Mouse (Mus musculus) embryonic facial prominence, embryonic 15.5 days (tissue): ENCODE data around the gene Gad2. TPM values are rescaled to one million over a fixed set of nuclear protein-coding genes. Genes with fewer than 3 reads are reported as not detected.

Experiments used
- ATAC-seq: fragments of 200-750 bp; cut with Nextera tagmentation; 2 replicates; pipeline ENCODE4 v1.8.0; 2017; ENCODE audit warnings: low read depth, moderate TSS enrichment; ENCODE audit not compliant: insufficient number of reproducible peaks, low FRiP score, low TSS enrichment
- H3K27ac ChIP-seq: fragments of 300-500 bp; sonication (generic); replicated peaks from 2 replicates; pipeline ENCODE4 v1.5.1; 2015; ENCODE audit warnings: mild to moderate bottlenecking, inconsistent platforms
- H3K27me3 ChIP-seq: fragments of 300-500 bp; sonication (generic); 2 replicates; pipeline ENCODE4 v1.6.1; 2015; ENCODE audit warnings: inconsistent platforms
- H3K36me3 ChIP-seq: fragments of 300-500 bp; sonication (generic); 2 replicates; pipeline ENCODE4 v1.6.1; 2015; ENCODE audit warnings: mild to moderate bottlenecking, inconsistent platforms
- H3K4me1 ChIP-seq: fragments of 300-500 bp; sonication (generic); 2 replicates; pipeline ENCODE4 v1.6.1; 2015; ENCODE audit warnings: inconsistent platforms
- H3K4me2 ChIP-seq: fragments of 300-500 bp; sonication (generic); replicated peaks from 2 replicates; pipeline ENCODE4 v1.6.1; 2015; ENCODE audit warnings: mild to moderate bottlenecking, inconsistent platforms
- H3K4me3 ChIP-seq: fragments of 300-500 bp; sonication (generic); replicated peaks from 2 replicates; pipeline ENCODE4 v1.5.1; 2015; ENCODE audit warnings: mild to moderate bottlenecking, inconsistent platforms
- H3K9ac ChIP-seq: fragments of 300-500 bp; sonication (generic); 2 replicates; pipeline ENCODE4 v1.6.1; 2015; ENCODE audit warnings: inconsistent platforms
- H3K9me3 ChIP-seq: fragments of 300-500 bp; sonication (generic); replicated peaks from 2 replicates; pipeline ENCODE4 v1.6.1; 2016; ENCODE audit warnings: inconsistent platforms
- WGBS: fragments of 180-500 bp; shearing (Covaris S2); methylation state at CpG from one replicate; pipeline ENCODE4 v1.1.7; 2015; 5-methylcytosine and 5-hydroxymethylcytosine counted together
- polyA plus RNA-seq: library from polyadenylated mRNA; unstranded; fragments of >200 nt; fragmentation: Nextera tagmentation; extraction: Ambion mirVana; gene quantifications from 2 replicates; pipeline ENCODE4 v1.2.1, GENCODE M21; 2015

Gad2 gene
- polyA plus RNA-seq, 1 experiment from 2014 or later, result 0.53 TPM

DNA sequence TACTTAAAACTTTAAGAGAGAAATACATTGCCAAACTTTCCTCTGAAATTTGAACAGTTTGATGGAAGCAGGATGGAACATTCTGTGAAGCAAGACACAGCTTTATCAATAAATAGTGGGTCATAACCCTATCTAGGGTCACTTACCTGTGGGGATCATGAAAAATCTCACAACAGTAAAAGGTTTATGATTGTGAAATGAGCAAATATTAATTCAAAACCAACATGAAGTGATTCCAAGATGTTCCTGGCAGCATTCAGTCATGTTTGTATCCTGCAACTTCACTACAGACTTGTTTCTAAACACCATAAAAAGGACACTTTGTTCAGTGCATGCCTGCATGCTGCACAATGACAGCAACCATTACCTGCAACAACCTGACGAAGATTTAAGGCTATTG is 41.7 kb downstream of the Gad2 start:
- H3K4me2 ChIP-seq, result no peak overlapping the region
- no peak overlapping the region for H3K9ac ChIP-seq
- no peak for ATAC-seq
- no peak overlapping the region for H3K4me3 ChIP-seq
- H3K4me1 ChIP-seq, result no peaks in the 10 kb centered on the region
- WGBS, result 66% methylated on average over 1 of the region's 1 CpGs
- H3K36me3 ChIP-seq, result no peaks in the 10 kb centered on the region
- no peaks in the 10 kb centered on the region for H3K27me3 ChIP-seq
- H3K27ac ChIP-seq, result no peak overlapping the region
- H3K9me3 ChIP-seq, result no peaks in the 10 kb centered on the region

DNA sequence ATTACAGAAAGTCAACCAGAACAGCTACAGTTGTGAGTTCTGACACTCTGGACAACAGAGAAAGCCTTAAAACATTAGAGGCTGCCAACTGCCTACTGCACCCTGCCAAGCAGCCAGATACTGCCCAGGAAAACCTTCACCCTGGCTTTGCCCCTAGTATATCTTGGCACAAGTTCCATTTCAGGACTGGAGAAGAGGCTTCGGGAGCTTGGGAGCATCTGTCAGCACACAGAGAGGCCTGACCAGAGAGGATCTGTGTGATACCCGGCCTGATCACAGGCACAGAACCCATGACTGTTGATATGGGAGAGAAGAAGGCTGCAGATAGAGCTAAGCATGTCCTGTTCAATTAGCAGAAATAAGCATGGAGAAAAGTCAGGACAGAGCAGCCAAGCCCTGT is 48.4 kb downstream of the Gad2 start:
- H3K27ac ChIP-seq, result no peak overlapping the region
- no peaks in the 10 kb centered on the region for H3K9me3 ChIP-seq
- no peak overlapping the region for H3K4me3 ChIP-seq
- H3K27me3 ChIP-seq, result no peaks in the 10 kb centered on the region
- ATAC-seq, result no peak
- no peaks in the 10 kb centered on the region for H3K36me3 ChIP-seq
- no peak overlapping the region for H3K9ac ChIP-seq
- no peaks in the 10 kb centered on the region for H3K4me1 ChIP-seq
- no peak overlapping the region for H3K4me2 ChIP-seq
- 78% methylated on average over 2 of the region's 2 CpGs for WGBS

DNA sequence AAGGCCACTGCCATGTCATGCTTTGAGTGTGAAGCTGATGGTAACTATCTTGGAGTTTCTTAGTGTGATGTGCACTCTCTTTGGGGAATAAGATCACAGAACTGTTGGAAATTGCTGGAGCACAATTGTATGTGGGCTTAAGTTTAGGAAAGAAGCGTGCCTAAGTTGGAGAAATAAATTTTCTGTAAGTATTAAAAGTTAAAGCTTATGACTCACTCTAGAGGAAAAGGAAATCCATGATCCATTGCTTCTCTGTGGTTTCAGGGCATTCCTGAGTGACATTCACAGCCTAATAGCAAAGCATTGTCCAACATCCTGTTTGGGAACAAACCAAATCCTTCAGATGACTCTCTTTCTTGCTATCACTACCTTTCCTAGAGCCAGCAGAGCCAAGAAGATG is 49.3 kb downstream of the Gad2 start:
- Histone ChIP-seq H3K4me3 (no peak overlapping the region), H3K9me3 (no peaks in the 10 kb centered on the region), H3K4me2 (no peak overlapping the region), H3K27me3 (no peaks in the 10 kb centered on the region), H3K27ac (no peak overlapping the region), H3K4me1 (no peaks in the 10 kb centered on the region), H3K9ac (no peak overlapping the region), H3K36me3 (no peaks in the 10 kb centered on the region)
- ATAC-seq, result no peak
- 55% methylated on average over 1 of the region's 1 CpGs for WGBS

DNA sequence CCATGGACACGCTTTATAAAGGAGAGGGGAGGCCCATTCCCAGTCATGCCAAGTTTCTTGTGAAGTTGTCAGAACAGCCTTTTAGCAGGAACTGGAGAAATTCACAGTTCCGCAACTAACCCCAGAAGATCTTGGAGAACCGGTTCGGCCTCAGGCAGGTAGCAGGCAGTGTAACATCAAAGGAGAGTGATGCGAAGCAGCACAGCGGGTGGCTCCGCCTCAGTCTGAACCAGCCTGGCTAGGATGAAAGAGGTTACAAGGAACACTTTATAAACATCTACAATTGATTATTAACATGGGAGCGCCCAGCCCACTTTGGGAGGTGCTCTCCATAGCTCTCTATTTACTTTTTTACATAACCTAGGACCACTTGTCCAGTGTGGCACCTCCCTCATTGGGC is 55.1 kb downstream of the Gad2 start:
- Histone ChIP-seq H3K27ac (no peak overlapping the region), H3K9ac (no peak overlapping the region), H3K4me1 (no peaks in the 10 kb centered on the region), H3K9me3 (no peaks in the 10 kb centered on the region), H3K36me3 (no peaks in the 10 kb centered on the region), H3K4me3 (no peak overlapping the region), H3K4me2 (no peak overlapping the region), H3K27me3 (no peaks in the 10 kb centered on the region)
- ATAC-seq, result no peak
- 24% methylated on average over 8 of the region's 8 CpGs for WGBS

DNA sequence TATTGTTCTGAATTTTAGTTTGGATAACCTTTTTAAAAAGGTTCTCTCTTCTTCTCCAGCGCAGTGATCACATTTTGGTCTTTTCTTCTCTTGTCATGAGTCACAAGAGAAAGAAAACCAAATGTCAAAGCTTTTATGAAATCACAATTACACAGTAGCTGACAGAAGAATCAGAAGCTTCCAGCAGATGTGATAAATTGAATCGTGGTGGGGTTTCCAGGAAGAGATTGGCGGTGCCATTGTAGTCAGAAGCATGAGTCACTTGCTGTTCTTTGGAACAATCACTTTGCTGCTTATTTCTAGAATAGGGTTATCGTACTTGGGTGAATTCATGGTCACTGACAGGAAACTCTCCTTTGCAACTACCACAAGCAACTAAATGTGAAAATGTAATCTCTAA is 57.9 kb downstream of the Gad2 start:
- no peak overlapping the region for H3K9ac ChIP-seq
- WGBS, result 74% methylated on average over 4 of the region's 4 CpGs
- H3K27ac ChIP-seq, result no peak overlapping the region
- no peak for ATAC-seq
- H3K4me1 ChIP-seq, result no peaks in the 10 kb centered on the region
- H3K27me3 ChIP-seq, result no peaks in the 10 kb centered on the region
- H3K36me3 ChIP-seq, result no peaks in the 10 kb centered on the region
- no peak overlapping the region for H3K4me3 ChIP-seq
- no peak overlapping the region for H3K4me2 ChIP-seq
- H3K9me3 ChIP-seq, result no peaks in the 10 kb centered on the region

DNA sequence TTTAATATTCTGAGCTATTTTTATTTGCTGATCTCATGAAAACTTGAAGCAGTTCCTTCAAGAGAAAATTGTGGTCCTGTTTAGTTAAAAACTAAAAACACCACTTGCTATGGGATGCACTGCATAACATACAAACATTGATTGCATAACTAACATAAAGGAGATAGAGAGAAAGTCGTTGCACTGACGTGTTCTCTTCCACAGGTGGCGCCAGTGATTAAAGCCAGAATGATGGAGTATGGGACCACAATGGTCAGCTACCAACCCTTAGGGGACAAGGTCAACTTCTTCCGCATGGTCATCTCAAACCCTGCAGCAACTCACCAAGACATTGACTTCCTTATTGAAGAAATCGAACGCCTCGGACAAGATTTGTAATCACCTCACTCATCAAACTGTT is 68.0 kb downstream of the Gad2 start:
- H3K27ac ChIP-seq, result no peak overlapping the region
- H3K4me1 ChIP-seq, result no peaks in the 10 kb centered on the region
- no peak overlapping the region for H3K9ac ChIP-seq
- H3K4me2 ChIP-seq, result no peak overlapping the region
- H3K27me3 ChIP-seq, result no peaks in the 10 kb centered on the region
- no peaks in the 10 kb centered on the region for H3K9me3 ChIP-seq
- no peak overlapping the region for H3K4me3 ChIP-seq
- H3K36me3 ChIP-seq, result no peaks in the 10 kb centered on the region
- no peak for ATAC-seq
- WGBS, result 80% methylated on average over 7 of the region's 7 CpGs

DNA sequence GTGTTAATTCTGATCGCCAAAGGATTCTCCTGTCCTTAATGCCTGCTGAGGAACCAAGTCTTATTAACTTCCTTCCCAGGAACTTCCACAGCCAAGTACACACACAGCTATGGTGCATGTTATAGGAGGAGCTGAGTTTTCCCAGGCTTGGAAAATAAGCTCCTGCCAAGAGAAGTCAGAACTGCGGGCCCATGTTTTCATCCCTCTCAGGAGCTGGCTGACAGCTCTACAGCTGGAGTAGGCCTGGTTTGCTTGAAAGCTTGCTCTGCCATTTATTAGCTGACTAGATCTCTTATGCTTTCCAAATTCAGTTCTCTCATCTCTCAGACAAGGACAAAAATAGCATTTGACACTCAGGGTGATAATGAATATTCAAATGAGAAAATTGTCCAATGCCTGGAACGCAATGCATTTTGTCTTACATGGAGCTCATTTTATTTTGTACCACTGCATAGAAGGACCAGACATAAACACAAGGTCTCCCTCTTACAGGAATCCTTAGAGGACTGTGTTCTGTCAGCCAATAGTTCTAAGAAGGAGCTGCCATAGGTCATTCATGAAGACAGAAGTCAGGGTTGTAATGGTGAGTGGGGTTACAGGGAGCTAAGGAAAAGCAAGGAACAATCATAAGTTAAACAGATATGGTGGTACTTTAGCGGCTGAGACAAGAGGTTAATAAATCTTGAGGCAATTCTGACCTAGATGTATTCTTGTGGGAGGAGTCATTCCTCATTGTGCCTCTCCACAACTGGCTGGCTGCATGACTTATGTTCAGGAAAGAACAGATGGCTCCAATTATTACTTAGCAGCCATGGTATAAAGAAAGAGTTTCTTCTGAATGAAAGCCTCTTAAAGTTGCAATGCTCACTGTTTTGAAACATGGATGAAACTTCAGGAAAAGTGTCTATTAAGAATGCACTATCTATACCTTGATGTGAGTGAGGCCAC is 83.0 kb downstream of the Gad2 start:
- H3K27ac ChIP-seq, result peak overlapping the region; percentile 60; the same call in 1 of the 2 replicates
- 49% methylated on average over 4 of the region's 4 CpGs for WGBS

DNA sequence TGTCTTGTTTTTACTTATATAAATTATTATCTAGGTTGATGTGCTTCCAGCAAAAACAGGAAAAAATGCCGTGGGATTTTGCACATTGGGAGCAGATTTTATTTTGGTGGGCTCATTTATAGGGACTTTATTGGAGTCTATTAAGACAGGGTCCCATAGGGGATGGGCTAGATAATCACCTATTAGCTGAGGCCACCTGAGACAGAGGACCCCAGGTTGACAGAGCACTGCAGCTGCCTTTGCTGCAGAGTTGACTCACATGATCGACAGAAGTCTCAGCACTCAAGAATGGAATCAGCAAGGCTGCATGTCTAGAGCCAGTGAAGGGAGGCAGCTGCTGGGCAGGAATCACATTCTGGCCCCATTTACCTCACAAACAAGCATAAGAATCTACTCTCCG is 84.2 kb downstream of the Gad2 start:
- H3K9me3 ChIP-seq, result no peaks in the 10 kb centered on the region
- H3K9ac ChIP-seq, result no peak overlapping the region
- no peak overlapping the region for H3K4me2 ChIP-seq
- no peak overlapping the region for H3K4me3 ChIP-seq
- H3K4me1 ChIP-seq, result peaks cover 11% of the 10 kb centered on the region; the same call in 1 of the 2 replicates
- no peaks in the 10 kb centered on the region for H3K36me3 ChIP-seq
- 55% methylated on average over 3 of the region's 3 CpGs for WGBS
- H3K27ac ChIP-seq, result no peak overlapping the region
- no peaks in the 10 kb centered on the region for H3K27me3 ChIP-seq
- no peak for ATAC-seq

More for the DNA sequence above, 83.0 kb downstream of the Gad2 start:
- Histone ChIP-seq H3K4me3 (no peak overlapping the region), H3K9ac (no peak overlapping the region), H3K36me3 (no peaks in the 10 kb centered on the region), H3K4me1 (peaks cover 11% of the 10 kb centered on the region; the same call in 1 of the 2 replicates), H3K27me3 (no peaks in the 10 kb centered on the region), H3K4me2 (no peak overlapping the region), H3K9me3 (no peaks in the 10 kb centered on the region)
- ATAC-seq, result no peak

DNA sequence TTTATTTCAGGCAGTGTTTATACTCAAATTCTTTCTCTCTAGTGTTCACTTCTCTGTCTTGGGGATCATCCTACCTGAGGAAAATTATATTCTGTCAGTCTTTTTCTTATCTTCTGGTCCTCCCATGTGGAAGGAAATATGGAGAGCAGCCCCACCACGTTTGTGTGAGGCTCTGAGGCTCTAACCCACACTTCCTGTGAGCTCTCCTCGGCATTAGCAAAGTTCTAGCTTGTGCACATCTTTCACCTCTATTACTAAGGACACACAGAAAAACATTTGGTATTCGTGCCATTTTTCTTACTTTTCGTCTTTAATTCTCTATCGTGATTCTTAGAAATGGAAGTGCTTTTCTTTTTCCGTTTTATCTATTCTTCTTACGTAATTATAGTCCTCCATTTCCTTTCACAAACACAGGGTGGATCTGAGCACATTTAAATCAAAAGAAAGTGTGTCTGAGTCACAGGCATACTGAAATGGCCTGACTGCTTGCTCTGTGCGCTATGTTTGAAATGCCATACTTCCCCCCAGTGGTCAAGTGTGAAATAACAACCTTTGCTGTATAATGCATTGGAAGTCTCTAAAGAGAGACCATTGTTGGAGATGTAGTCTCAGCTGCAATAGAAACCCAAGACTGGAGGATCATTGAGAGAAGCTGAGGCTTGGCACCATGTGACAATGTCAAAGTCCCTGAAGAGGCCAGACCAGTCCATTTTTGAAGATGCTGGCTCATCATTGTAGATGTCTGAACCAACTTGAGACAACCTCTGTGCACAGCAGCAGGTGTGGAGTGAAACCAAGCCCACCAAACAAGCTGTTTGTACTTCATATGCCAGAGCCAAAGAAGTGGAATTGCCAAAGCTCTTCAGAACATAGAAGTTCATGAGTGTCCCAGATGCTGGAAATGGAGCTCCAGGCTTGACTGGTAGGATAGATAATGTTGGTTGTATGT is 99.8 kb downstream of the Gad2 start:
- Histone ChIP-seq H3K27me3 (no peaks in the 10 kb centered on the region), H3K4me3 (no peak overlapping the region), H3K4me2 (no peak overlapping the region), H3K36me3 (no peaks in the 10 kb centered on the region), H3K27ac (no peak overlapping the region), H3K9me3 (no peaks in the 10 kb centered on the region), H3K4me1 (no peaks in the 10 kb centered on the region), H3K9ac (no peak overlapping the region)
- ATAC-seq, result peak; percentile 63; the same call in 1 of the 2 replicates
- WGBS, result 23% methylated on average over 8 of the region's 8 CpGs

DNA sequence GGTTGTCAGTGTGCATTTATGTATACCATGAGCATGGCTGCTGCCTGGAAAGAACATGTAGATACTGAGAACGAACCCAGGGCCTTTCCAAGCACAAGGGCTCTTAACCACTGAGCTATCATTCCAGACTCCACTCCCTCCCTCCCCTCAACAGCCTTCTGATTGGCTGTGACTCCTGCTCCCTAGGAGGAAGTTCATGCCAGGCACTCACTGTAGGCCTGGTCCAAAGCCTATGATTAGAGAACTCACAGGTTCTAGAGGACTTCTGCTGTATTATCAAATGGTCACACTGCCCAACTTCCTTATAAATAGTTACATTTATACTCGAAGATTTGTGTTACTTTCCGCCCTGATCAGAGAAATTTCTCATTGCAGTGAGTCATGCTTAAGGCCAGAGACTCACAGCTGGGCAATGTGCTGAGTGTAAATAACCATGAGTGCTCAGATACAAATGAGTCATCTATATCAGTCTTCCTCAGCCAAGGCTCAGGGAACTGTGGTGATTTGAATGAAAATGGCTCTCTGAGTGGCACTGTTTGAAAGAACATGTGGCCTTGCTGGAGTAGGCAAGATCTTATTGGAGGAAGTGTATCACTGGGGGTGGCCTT is 102.0 kb downstream of the Gad2 start:
- H3K9me3 ChIP-seq, result no peaks in the 10 kb centered on the region
- ATAC-seq, result no peak
- no peaks in the 10 kb centered on the region for H3K27me3 ChIP-seq
- no peaks in the 10 kb centered on the region for H3K36me3 ChIP-seq
- no peaks in the 10 kb centered on the region for H3K4me1 ChIP-seq
- 69% methylated on average over 3 of the region's 3 CpGs for WGBS
- H3K4me3 ChIP-seq, result no peak overlapping the region
- H3K4me2 ChIP-seq, result no peak overlapping the region
- H3K9ac ChIP-seq, result no peak overlapping the region
- H3K27ac ChIP-seq, result no peak overlapping the region

DNA sequence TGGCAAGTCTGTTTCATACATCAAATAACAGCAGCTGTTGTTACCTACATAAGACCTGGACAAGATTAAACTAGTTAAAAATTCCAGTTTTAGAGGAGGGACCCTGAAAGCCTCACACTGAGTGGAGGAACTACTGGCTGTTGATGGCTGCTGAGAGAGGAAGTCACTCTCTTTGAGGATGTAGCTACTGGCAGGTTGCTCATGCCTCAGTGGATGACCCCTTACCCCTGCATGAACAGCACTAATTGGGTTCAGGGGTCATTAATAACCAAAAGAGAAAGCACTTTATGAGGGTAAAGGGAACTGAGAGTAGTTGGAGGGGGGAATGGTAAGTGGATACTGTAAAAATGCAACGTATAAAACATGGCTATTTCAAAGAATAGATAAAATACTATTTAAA is 105.1 kb downstream of the Gad2 start:
- Histone ChIP-seq H3K27ac (no peak overlapping the region), H3K4me3 (no peak overlapping the region), H3K9ac (no peak overlapping the region), H3K4me1 (no peaks in the 10 kb centered on the region), H3K36me3 (no peaks in the 10 kb centered on the region), H3K27me3 (no peaks in the 10 kb centered on the region), H3K4me2 (no peak overlapping the region), H3K9me3 (no peaks in the 10 kb centered on the region)
- ATAC-seq, result no peak
- WGBS, result 68% methylated on average over 1 of the region's 1 CpGs
